Mouse (Mus musculus): Measurements from ENCODE around the gene Ier5l. TPM values are rescaled to one million over a fixed set of nuclear protein-coding genes. Genes with fewer than 3 reads are reported as not detected.

Ier5l gene
- polyA plus RNA-seq, 1 experiment from 2014 or later: 2.0 TPM

GRCm38 (mm10) chr2:30437791-30438190, 36.2 kb downstream of the Ier5l start:
- Histone ChIP-seq H3K4me1 (peaks cover 37% of the 10 kb centered on the region), H3K4me2 (no peak overlapping the region), H3K9me3 (no peaks in the 10 kb centered on the region), H3K4me3 (no peak overlapping the region), H3K36me3 (peaks cover 49% of the 10 kb centered on the region), H3K27me3 (no peaks in the 10 kb centered on the region), H3K27ac (no peak overlapping the region), H3K9ac (no peak overlapping the region)
- ATAC-seq (ENCODE audit: borderline replicate concordance, extremely low read depth, low FRiP score, low TSS enrichment): no peak
- 86% methylated on average over 4 of the region's 4 CpGs for WGBS

DNA sequence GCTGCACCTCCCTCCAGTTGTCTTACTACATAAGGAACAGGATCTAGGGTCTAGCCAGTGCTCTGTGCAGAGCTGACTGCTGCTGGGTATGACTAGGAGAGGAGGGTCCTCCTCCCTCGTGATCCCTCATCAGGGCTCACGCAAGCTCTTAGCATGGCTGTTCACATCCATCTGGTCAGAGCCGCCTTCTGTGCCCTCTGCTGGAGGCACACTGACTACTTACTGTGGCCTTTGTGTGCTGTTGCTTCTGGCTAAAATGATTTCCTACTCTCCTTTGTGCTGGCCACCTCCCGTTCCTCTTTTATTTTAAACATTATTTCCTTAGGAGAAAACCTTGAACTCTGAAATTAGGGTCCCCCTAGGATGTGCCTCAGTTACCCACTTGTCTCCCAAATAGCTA, 37.2 kb downstream of the Ier5l start:
- no peak overlapping the region for H3K27ac ChIP-seq
- H3K36me3 ChIP-seq: peaks cover 58% of the 10 kb centered on the region
- no peak for ATAC-seq (ENCODE audit: borderline replicate concordance, extremely low read depth, low FRiP score, low TSS enrichment)
- no peaks in the 10 kb centered on the region for H3K9me3 ChIP-seq
- H3K27me3 ChIP-seq: no peaks in the 10 kb centered on the region
- 74% methylated on average over 4 of the region's 4 CpGs for WGBS
- no peak overlapping the region for H3K4me3 ChIP-seq
- H3K4me2 ChIP-seq: no peak overlapping the region
- peaks cover 27% of the 10 kb centered on the region for H3K4me1 ChIP-seq
- H3K9ac ChIP-seq: no peak overlapping the region

- H3K36me3 ChIP-seq: peaks cover 65% of the 10 kb centered on the region
- no peak for ATAC-seq (ENCODE audit: borderline replicate concordance, extremely low read depth, low FRiP score, low TSS enrichment)
- peaks cover 23% of the 10 kb centered on the region for H3K4me1 ChIP-seq
- H3K27ac ChIP-seq: no peak overlapping the region
- H3K27me3 ChIP-seq: no peaks in the 10 kb centered on the region
- H3K9ac ChIP-seq: no peak overlapping the region
- no peak overlapping the region for H3K4me3 ChIP-seq
- H3K9me3 ChIP-seq: no peaks in the 10 kb centered on the region
- H3K4me2 ChIP-seq: no peak overlapping the region
- 77% methylated on average over 5 of the region's 5 CpGs for WGBS
Measured at GRCm38 (mm10) chr2:30436156-30436545, 37.9 kb downstream of the Ier5l start.

GRCm38 (mm10) chr2:30435326-30436155, 38.5 kb downstream of the Ier5l start:
- H3K9me3 ChIP-seq: no peaks in the 10 kb centered on the region
- H3K9ac ChIP-seq: no peak overlapping the region
- H3K27ac ChIP-seq: no peak overlapping the region
- WGBS: 56% methylated on average over 5 of the region's 5 CpGs
- H3K4me2 ChIP-seq: no peak overlapping the region
- peaks cover 17% of the 10 kb centered on the region for H3K4me1 ChIP-seq
- ATAC-seq (ENCODE audit: borderline replicate concordance, extremely low read depth, low FRiP score, low TSS enrichment): peak; percentile 66; the same call in 1 of the 2 replicates
- peaks cover 71% of the 10 kb centered on the region for H3K36me3 ChIP-seq
- H3K27me3 ChIP-seq: no peaks in the 10 kb centered on the region
- H3K4me3 ChIP-seq: no peak overlapping the region

GRCm38 (mm10) chr2:30429156-30429555, 44.9 kb downstream of the Ier5l start:
- ATAC-seq (ENCODE audit: borderline replicate concordance, extremely low read depth, low FRiP score, low TSS enrichment): no peak

More at GRCm38 (mm10) chr2:30429156-30429555, 44.9 kb downstream of the Ier5l start:
- Histone ChIP-seq H3K4me2 (no peak overlapping the region), H3K9me3 (no peaks in the 10 kb centered on the region), H3K27ac (no peak overlapping the region), H3K36me3 (peaks cover 76% of the 10 kb centered on the region), H3K9ac (no peak overlapping the region), H3K27me3 (no peaks in the 10 kb centered on the region), H3K4me3 (no peak overlapping the region), H3K4me1 (no peaks in the 10 kb centered on the region)

Other genes starting within 250 kb of the Ier5l start
- gene Lrrc8a, start 236.5 kb downstream of the Ier5l start, polyA plus RNA-seq (2015; fragmentation: Nextera tagmentation; extraction: Ambion mirVana): 39.1 and 40.9 TPM in 2 replicates
- gene Gm28035, start 233.7 kb downstream of the Ier5l start, polyA plus RNA-seq (2015; fragmentation: Nextera tagmentation; extraction: Ambion mirVana): 0.10 and 0.25 TPM in 2 replicates
- gene Phyhd1, start 208.0 kb downstream of the Ier5l start, polyA plus RNA-seq (2015; fragmentation: Nextera tagmentation; extraction: Ambion mirVana): 7.1 and 7.3 TPM in 2 replicates
- not detected in 2 replicates for gene Gm28038, start 193.2 kb downstream of the Ier5l start, polyA plus RNA-seq (2015; fragmentation: Nextera tagmentation; extraction: Ambion mirVana)
- gene Dolk, start 187.9 kb downstream of the Ier5l start, polyA plus RNA-seq (2015; fragmentation: Nextera tagmentation; extraction: Ambion mirVana): 28.8 and 31.9 TPM in 2 replicates
- 28.2 and 30.4 TPM in 2 replicates for gene Nup188, start 187.8 kb downstream of the Ier5l start, polyA plus RNA-seq (2015; fragmentation: Nextera tagmentation; extraction: Ambion mirVana)
- 74.3 and 80.3 TPM in 2 replicates for gene Sh3glb2, start 114.9 kb downstream of the Ier5l start, polyA plus RNA-seq (2015; fragmentation: Nextera tagmentation; extraction: Ambion mirVana)
- gene Miga2, start 110.0 kb downstream of the Ier5l start, polyA plus RNA-seq (2015; fragmentation: Nextera tagmentation; extraction: Ambion mirVana): 21.2 and 24.2 TPM in 2 replicates
- gene Dolpp1, start 82.0 kb downstream of the Ier5l start, polyA plus RNA-seq (2015; fragmentation: Nextera tagmentation; extraction: Ambion mirVana): 37.7 and 46.9 TPM in 2 replicates
- 32.0 and 34.1 TPM in 2 replicates for gene Crat, start 58.4 kb downstream of the Ier5l start, polyA plus RNA-seq (2015; fragmentation: Nextera tagmentation; extraction: Ambion mirVana)
- 164 and 165 TPM in 2 replicates for gene Ptpa, start 58.2 kb downstream of the Ier5l start, polyA plus RNA-seq (2015; fragmentation: Nextera tagmentation; extraction: Ambion mirVana)
- gene Cstad, start 120.8 kb upstream of the Ier5l start, polyA plus RNA-seq (2015; fragmentation: Nextera tagmentation; extraction: Ambion mirVana): 0.68 and 1.0 TPM in 2 replicates

All from lung, embryonic 15.5 days (tissue).